Mouse (Mus musculus) lung, postnatal 0 days (tissue): ENCODE measurements around the gene Dpf1.

Experiments used
- CTCF ChIP-seq: IDR thresholded peaks from 2 replicates; pipeline ENCODE4 v1.5.1; 2016; ENCODE audit warnings: antibody characterized with exemption, mild to moderate bottlenecking
- EP300 ChIP-seq: IDR thresholded peaks from 2 replicates; pipeline ENCODE4 v1.6.1; 2016; ENCODE audit warnings: antibody characterized with exemption, mild to moderate bottlenecking, control low read depth

- TF ChIP-seq EP300 = no peak
- peak; percentile 47 for TF ChIP-seq CTCF
Measured at GRCm38 (mm10) chr7:29303738-29304462, at the start of gene Dpf1.
